Mouse (Mus musculus) neutrophil, adult 5-6 weeks (primary cell): ENCODE results near the gene 9630041A04Rik. TPM values are rescaled to one million over a fixed set of nuclear protein-coding genes. Genes with fewer than 3 reads are reported as not detected.

Source experiments
- ATAC-seq: fragments of 151-379, 151-347 bp; 2 replicates; pipeline ENCODE4 v1.8.0; 2017; ENCODE audit warnings: mild to moderate bottlenecking, moderate TSS enrichment; ENCODE audit not compliant: insufficient number of reproducible peaks, poor library complexity, low FRiP score, severe bottlenecking; ENCODE audit errors: extremely low read depth
- total RNA-seq: library from RNA; stranded (forward); fragments of 200-1000 nt; gene quantifications from 2 replicates; pipeline ENCODE4 v1.2.3, GENCODE M21; 2017

9630041A04Rik gene
- total RNA-seq = not detected in 2 replicates

DNA sequence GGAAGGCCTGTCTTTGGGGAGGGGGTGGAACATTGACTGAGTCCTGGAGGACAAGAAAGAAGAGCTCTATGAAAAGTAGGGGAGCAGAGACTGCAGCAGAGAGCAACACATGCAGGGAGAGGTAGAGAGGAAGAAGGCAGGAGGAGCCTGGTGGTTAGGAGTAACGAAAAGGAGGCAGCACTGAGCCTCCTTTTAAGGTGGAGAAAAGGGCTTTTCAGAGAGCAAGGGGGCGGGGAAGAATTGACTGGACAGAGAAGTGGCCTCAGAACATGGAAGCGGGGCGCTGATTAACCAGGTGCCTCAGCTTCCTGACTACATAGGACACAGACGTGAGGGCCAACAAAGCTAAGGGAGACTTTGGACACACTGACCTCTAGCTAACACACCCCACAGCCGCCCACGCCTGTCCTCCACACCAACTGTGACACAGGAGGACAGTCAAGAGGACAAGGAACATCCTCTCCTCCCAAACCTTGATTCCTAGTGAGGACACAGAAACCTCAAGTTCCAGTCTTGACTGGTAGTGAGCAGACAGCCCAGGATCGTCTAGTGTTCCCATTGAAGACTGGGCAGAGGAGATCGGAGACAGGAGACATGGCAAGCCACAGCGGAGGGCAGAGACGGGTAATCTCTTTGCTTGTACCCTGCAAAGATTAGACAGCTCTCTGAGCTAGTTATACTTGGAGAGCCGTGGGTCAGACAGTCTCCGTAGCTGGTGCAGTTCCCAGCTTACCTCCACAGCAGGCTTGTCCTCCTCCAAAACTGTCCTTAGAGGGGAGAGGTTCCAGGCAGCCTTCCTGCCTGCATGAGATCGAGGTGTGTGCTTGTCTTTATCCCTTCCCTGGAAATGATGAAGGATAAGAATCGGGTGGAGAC, at the start of gene 9630041A04Rik:
9630041A04Rik (plus strand) TSS at position 246 of the 876 bp plus-strand sequence.
- no peak for ATAC-seq

DNA sequence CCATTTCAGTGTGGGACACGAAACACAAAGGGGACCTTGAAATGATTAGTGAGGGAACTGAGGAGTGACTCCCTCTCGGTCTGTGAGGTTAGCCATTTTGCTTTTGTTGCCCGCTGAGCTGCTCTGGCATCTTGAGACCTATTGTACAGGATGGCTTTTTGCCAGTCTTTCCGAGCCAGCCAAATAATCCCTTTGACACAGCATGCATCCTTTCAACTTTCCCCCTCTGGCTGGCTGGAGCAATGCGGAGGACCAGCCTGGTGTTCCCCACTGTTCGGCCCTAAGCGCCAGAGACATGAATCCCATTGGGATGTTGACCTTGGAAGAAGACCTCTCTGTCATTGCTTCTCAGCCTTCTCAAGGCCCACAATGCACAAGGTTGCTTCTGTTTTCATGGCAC, 37.7 kb upstream of the 9630041A04Rik start:
- ATAC-seq = no peak

DNA sequence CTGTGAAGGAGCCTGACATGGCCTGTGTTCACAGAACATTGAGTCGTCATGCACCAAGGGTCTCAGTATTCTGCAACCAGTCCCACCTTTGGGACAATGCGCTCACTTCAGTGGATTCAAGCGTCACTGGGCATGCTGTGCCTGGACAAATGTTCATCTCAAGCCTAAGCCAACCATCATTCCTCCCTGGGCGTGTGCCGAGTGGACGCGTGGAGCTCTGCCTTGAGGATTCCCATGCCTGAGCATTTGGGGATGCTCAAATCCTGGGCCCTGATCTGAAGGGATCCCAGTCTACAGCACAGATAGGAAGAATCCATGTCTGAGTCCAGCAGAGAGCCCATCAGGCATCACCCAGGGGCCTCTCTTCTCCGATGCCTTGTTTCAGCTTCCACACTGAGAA, 36.0 kb upstream of the 9630041A04Rik start:
- ATAC-seq = no peak

GRCm38 (mm10) chr9:101833619-101834018, 28.0 kb upstream of the 9630041A04Rik start:
- no peak for ATAC-seq

DNA sequence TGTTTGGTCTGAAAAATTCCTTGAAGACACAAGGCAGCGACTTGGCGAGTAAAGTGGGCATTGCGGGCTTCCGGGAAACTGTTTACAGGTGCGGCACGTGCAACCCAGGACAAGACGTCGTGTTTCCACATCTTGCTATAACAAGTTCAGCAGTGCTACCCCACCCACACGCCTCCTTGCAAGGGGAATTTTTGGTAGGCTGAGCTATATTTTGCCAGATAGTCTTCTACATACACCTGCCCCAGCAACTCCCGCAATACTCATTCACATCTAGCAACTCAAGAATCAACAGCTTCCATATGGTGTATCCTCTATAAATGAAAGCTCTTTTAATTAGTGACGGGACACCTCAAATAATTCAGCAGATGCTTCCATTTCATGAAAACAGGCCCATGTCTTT, 20.5 kb upstream of the 9630041A04Rik start:
- ATAC-seq = no peak

- no peak for ATAC-seq
Measured at GRCm38 (mm10) chr9:101843893-101844292, 17.7 kb upstream of the 9630041A04Rik start.

DNA sequence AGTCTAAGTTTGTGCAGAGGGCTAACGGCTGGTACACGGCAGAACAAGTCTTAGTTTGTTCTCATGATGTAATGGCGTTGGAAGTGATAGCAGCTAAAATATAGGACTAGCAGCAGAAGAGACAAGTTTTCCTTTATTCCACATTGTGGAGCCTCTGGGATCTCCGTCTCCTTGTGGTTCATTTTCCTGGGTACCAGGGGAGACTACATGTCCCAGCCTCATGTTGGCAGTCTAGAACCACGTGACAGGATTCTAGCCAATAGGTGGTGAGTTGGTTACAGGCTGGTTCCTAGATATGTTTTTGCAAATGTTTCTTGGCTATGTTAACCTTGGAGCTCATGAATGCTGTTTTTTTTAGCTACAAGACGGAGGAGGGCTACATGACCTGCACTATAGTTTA, 15.9 kb upstream of the 9630041A04Rik start:
- ATAC-seq = no peak

DNA sequence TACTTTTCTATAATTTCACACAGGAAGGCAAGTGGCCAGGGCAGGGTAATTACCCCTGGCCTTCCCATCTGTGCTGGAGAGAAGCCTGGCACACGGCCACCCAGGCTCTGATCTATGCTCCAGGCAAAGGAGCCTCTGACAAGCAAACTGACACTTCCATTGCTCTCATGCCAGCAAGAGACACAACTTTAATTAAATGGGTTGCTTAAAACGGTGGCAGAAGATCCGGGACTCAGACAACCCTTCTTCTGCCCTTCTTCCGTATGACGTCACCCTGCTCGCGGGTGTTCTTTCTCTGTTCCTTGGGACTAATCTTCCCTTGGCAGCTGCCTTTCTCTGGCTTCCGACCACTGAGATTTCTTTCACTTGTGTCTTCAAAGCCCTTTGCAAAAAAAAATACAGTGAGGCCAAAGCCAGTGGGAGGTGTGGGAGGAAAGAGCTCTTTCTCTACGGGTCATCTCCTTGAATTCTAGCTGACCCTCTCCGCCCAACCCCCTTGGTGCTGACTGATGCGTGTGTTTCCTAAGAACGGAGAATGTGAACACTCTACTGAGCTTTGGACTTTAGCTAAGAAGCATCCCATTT, 932 bp downstream of the 9630041A04Rik start:
- ATAC-seq = no peak

- ATAC-seq = no peak
Measured at GRCm38 (mm10) chr9:101863130-101863529, 1.5 kb downstream of the 9630041A04Rik start.

DNA sequence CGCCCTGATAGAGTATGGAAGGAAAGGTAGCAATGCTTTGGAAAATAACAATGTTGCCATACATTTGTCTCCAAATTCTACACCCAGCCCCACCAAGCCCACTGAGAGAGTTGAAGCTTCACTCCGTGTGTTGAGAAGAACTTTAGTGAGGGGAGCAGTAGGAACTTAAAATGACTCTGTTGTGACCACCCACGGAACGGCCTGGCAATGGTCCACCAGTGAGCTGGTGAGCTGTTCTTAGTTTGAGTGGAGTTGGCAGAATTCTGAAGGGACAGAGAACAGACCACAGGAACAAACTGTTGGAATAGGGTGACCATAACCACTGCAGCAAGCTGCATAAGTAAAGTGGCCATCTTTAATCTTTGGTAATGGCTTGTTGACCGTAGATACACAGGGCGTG, 7.0 kb downstream of the 9630041A04Rik start:
- ATAC-seq = no peak

DNA sequence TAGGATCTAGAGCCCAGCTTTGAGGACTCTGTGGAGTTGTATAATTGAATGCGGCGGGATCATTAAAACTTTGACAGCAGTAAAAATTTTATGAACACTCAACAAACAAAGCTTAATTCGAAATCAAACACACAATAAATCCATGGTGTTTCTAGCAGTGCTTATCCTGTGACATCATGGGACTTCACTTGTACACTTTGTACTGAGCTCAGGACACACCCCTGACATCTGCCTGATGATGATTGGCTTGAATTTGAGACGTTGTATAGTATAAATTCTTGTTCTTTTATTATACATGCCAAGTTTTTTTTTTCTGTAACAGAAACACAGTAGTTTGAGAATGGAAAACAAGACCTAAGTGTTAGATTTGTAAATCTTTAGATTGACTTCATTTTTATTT, 8.4 kb downstream of the 9630041A04Rik start:
- ATAC-seq = no peak

DNA sequence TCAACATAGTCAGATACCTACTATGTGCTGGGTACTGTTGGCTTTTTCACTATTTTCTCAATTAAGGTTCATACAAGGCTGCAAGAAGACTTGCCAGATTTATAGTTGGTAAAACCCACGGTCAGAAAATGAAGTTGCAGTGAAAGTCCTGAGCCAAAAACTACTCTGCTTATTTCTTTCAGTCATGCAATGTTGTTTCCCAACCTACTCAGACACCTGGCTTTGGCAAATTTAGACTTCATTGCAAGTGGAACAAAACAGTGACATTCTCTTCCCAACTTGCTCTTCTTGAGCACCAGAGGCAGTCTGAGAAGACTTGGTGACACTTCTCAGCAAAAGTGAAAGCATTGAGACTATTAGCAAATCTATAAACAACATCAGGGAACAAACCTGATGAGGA, 13.7 kb downstream of the 9630041A04Rik start:
- no peak for ATAC-seq

- no peak for ATAC-seq
Measured at GRCm38 (mm10) chr9:101877109-101877987, 15.7 kb downstream of the 9630041A04Rik start.

DNA sequence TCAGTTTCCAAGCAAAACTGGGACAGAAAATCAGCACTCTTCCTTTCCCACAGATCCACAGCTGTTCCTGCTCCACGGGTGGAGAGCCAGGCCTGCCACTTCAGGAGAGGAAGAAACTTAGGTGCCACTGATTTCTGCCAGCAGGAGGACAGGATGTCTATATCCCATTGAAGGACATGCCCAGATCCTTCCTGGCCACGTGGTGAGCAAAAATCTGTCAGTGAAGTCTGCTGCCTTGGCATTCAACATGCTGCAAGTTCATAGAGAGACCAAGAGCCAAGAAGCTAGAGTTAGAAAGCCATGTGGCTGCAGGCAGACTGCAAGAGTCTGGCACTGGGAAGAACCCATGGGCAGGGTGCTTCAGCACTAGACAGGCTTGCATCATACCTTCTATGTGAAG, 21.7 kb downstream of the 9630041A04Rik start:
- ATAC-seq = no peak

DNA sequence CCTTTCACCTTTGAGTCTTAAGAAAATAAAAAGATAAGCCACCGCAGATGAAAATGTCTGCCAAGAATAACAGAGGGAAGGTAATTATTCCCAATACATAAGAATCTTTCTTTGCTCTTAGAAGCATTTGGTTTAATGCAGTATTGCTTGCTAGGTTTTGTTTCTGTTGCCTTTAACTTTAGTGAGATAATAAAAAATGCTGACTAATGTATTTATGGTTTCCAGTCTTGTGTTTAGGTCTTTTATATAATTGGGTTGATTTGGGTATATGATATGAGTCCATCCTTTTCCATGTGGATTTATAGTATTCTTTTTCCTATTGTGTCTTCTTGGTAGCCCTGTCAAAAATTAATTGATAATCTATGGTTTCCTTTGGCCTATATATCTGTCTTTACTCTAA, 36.2 kb downstream of the 9630041A04Rik start:
- no peak for ATAC-seq

GRCm38 (mm10) chr9:101903406-101903805, 41.8 kb downstream of the 9630041A04Rik start:
- ATAC-seq = no peak

DNA sequence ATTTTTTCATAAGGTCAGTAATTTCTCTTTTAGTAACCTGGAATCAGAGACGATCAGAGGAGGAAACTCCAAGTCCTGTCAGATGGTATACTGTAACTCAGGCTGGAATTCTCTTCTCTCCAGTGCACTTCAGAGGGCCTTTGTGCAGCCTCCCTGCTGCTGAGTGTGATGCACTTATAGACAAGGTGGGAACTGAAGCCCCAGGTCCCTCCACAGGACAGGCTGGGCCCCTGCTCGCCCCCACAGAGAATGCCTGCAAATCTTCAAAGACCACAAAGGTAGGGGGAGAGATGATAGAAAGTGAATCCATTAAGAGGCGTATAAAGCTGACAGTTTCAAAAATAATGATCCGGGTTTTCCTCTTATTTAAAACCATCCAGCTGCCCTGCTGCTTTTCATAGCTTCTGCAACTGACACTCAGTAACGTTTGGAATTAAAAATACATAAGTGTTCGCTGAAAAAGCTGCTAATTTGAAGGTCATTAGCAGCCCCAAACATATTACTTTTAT, 46.2 kb downstream of the 9630041A04Rik start:
- no peak for ATAC-seq

- no peak for ATAC-seq
Measured at GRCm38 (mm10) chr9:101908849-101909248, 47.2 kb downstream of the 9630041A04Rik start.

- ATAC-seq = no peak
Measured at GRCm38 (mm10) chr9:101909491-101909890, 47.9 kb downstream of the 9630041A04Rik start.
